Mouse (Mus musculus): ENCODE data around the gene Gm17402. TPM values are rescaled to one million over a fixed set of nuclear protein-coding genes. Genes with fewer than 3 reads are reported as not detected.

The Gm17402 gene
- not detected for total RNA-seq (2021)
- long read RNA-seq, experiment 1: 0 reads
- long read RNA-seq, experiment 2: 0 reads

- no peak for TF ChIP-seq CTCF (IDR thresholded peaks at IDR 0.05)
- DNase-seq: peak; percentile 21
- intact Hi-C loops (cut with DNase I): no loop called here
- Histone ChIP-seq H3K27ac (peak within 1 kb of the TSS; percentile 90), H3K4me3 (peak within 1 kb of the TSS; percentile 71)
These were observed at the start of gene Gm17402 for GRCm38 (mm10) chr3:67375063-67375462. TSS of gene Gm17402 (minus strand) at chr3:67375163.

GRCm38 (mm10) chr3:67378215-67378614, 3.3 kb upstream of the Gm17402 start:
- TF ChIP-seq CTCF (IDR thresholded peaks at IDR 0.05): no peak
- DNase-seq: peak; percentile 28
- intact Hi-C loops (cut with DNase I): loop anchor here (2.0 kb wide), 1 partner anchor 25 kb away; no protein-coding TSS in a partner anchor
- peak overlapping the region; percentile 90; the same call in 1 of the 2 replicates for H3K27ac ChIP-seq
- no peak overlapping the region for H3K4me3 ChIP-seq

GRCm38 (mm10) chr3:67374360-67374778, 594 bp downstream of the Gm17402 start:
- intact Hi-C loops (cut with DNase I): no loop called here
- Histone ChIP-seq H3K4me3 (peak overlapping the region; percentile 71), H3K27ac (peak overlapping the region; percentile 90)
- DNase-seq: peak; percentile 28
- no peak for TF ChIP-seq CTCF (IDR thresholded peaks at IDR 0.05)

- peak within 1 kb of the TSS; percentile 90 for H3K27ac ChIP-seq
- TF ChIP-seq CTCF (IDR thresholded peaks at IDR 0.05): peak; percentile 11; the same call in 1 of the 2 replicates
- peak within 1 kb of the TSS; percentile 71 for H3K4me3 ChIP-seq
- peak; percentile 94 for DNase-seq
- intact Hi-C loops (cut with DNase I): no loop called here
These were observed 1.1 kb downstream of the Gm17402 start, which contains the start of gene Mlf1 for GRCm38 (mm10) chr3:67373872-67374271. TSS of gene Mlf1 (plus strand) at chr3:67374097.

- H3K4me3 ChIP-seq: peak overlapping the region; percentile 71
- no peak for TF ChIP-seq CTCF (IDR thresholded peaks at IDR 0.05)
- intact Hi-C loops (cut with DNase I): no loop called here
- H3K27ac ChIP-seq: peak overlapping the region; percentile 90
- DNase-seq: peak; percentile 87
These were observed 2.2 kb downstream of the Gm17402 start for GRCm38 (mm10) chr3:67372781-67373180.

GRCm38 (mm10) chr3:67372194-67372593, 2.8 kb downstream of the Gm17402 start:
- Histone ChIP-seq H3K4me3 (peak overlapping the region; percentile 48), H3K27ac (peak overlapping the region; percentile 82)
- DNase-seq: no peak
- TF ChIP-seq CTCF (IDR thresholded peaks at IDR 0.05): no peak
- intact Hi-C loops (cut with DNase I): no loop called here

- DNase-seq: no peak
- Histone ChIP-seq H3K27ac (peak overlapping the region; percentile 85), H3K4me3 (no peak overlapping the region)
- peak; percentile 29 for TF ChIP-seq CTCF (IDR thresholded peaks at IDR 0.05)
- intact Hi-C loops (cut with DNase I): no loop called here
These were observed 5.4 kb downstream of the Gm17402 start for GRCm38 (mm10) chr3:67369407-67370079.

GRCm38 (mm10) chr3:67367481-67367880, 7.5 kb downstream of the Gm17402 start:
- intact Hi-C loops (cut with DNase I): no loop called here
- Histone ChIP-seq H3K4me3 (no peak overlapping the region), H3K27ac (peak overlapping the region; percentile 85)
- TF ChIP-seq CTCF (IDR thresholded peaks at IDR 0.05): no peak
- DNase-seq: peak; percentile 86

GRCm38 (mm10) chr3:67366087-67366892, 8.7 kb downstream of the Gm17402 start:
- intact Hi-C loops (cut with DNase I): no loop called here
- TF ChIP-seq CTCF (IDR thresholded peaks at IDR 0.05): no peak
- H3K27ac ChIP-seq: peak overlapping the region; percentile 85
- H3K4me3 ChIP-seq: no peak overlapping the region
- DNase-seq: no peak

- no peak overlapping the region for H3K4me3 ChIP-seq
- intact Hi-C loops (cut with DNase I): no loop called here
- no peak overlapping the region for H3K27ac ChIP-seq
- no peak for DNase-seq
- no peak for TF ChIP-seq CTCF (IDR thresholded peaks at IDR 0.05)
These were observed 16.6 kb downstream of the Gm17402 start for GRCm38 (mm10) chr3:67358376-67358775.

- intact Hi-C loops (cut with DNase I): loop anchor here (1.0 to 5.0 kb wide), 3 partner anchors 26 to 215 kb away; partner anchors contain the start of gene Gfm1
- Histone ChIP-seq H3K4me3 (no peak overlapping the region), H3K27ac (no peak overlapping the region)
- no peak for TF ChIP-seq CTCF (IDR thresholded peaks at IDR 0.05)
- DNase-seq: peak; percentile 22
These were observed 22.2 kb downstream of the Gm17402 start for GRCm38 (mm10) chr3:67352763-67353149.

GRCm38 (mm10) chr3:67352128-67352762, 22.7 kb downstream of the Gm17402 start:
- DNase-seq: peak; percentile 31
- peak; percentile 92 for TF ChIP-seq CTCF (IDR thresholded peaks at IDR 0.05)
- intact Hi-C loops (cut with DNase I): loop anchor here (1.0 to 5.0 kb wide), 3 partner anchors 27 to 215 kb away; partner anchors contain the start of gene Gfm1
- H3K27ac ChIP-seq: no peak overlapping the region
- no peak overlapping the region for H3K4me3 ChIP-seq
